Mouse (Mus musculus) intestine, embryonic 14.5 days (tissue): ENCODE measurements around the gene Dner. TPM values are rescaled to one million over a fixed set of nuclear protein-coding genes. Genes with fewer than 3 reads are reported as not detected.
"Not testable (repeated sequence)": the region's sequence is repeated elsewhere in the genome, so short reads cannot be mapped to it uniquely, and the experiment has no call there.

Source experiments
- ATAC-seq: fragments of 200-750 bp; cut with Nextera tagmentation; replicated peaks from 2 replicates; pipeline ENCODE4 v1.8.0; 2017; ENCODE audit warnings: low read depth, moderate number of reproducible peaks, moderate TSS enrichment, moderate library complexity; ENCODE audit not compliant: low FRiP score, low TSS enrichment
- DNase-seq: peaks from one replicate; pipeline ENCODE4 v3.0.0-alpha.2; 2018; ENCODE audit warnings: low spot score
- H3K27ac ChIP-seq: fragments of 300-500 bp; sonication (generic); 2 replicates; pipeline ENCODE4 v1.5.1; 2014; ENCODE audit warnings: low read depth, mild to moderate bottlenecking, control low read depth
- H3K27me3 ChIP-seq: fragments of 300-500 bp; sonication (generic); replicated peaks from 2 replicates; pipeline ENCODE4 v1.6.1; 2014; ENCODE audit warnings: low read length, control low read depth; ENCODE audit not compliant: control insufficient read depth, insufficient read depth
- H3K36me3 ChIP-seq: fragments of 300-500 bp; sonication (generic); 2 replicates; pipeline ENCODE4 v1.6.1; 2014; ENCODE audit warnings: low read length, control low read depth; ENCODE audit not compliant: control insufficient read depth, insufficient read depth
- H3K4me1 ChIP-seq: fragments of 300-500 bp; sonication (generic); replicated peaks from 2 replicates; pipeline ENCODE4 v1.6.1; 2014; ENCODE audit warnings: low read length, control low read depth, mixed read lengths; ENCODE audit not compliant: control insufficient read depth, insufficient read depth
- H3K4me2 ChIP-seq: fragments of 300-500 bp; sonication (generic); 2 replicates; pipeline ENCODE4 v1.6.1; 2014; ENCODE audit warnings: low read length
- H3K4me3 ChIP-seq: fragments of 300-500 bp; sonication (generic); 2 replicates; pipeline ENCODE4 v1.5.1; 2014; ENCODE audit warnings: low read depth, low read length, control low read depth, mixed read lengths
- H3K9ac ChIP-seq: fragments of 300-500 bp; sonication (generic); 2 replicates; pipeline ENCODE4 v1.6.1; 2014; ENCODE audit warnings: mild to moderate bottlenecking, low read length
- H3K9me3 ChIP-seq: fragments of 300-500 bp; sonication (generic); 2 replicates; pipeline ENCODE4 v1.6.1; 2016; ENCODE audit warnings: low read length, control low read depth; ENCODE audit not compliant: control insufficient read depth
- WGBS: fragments of 180-500 bp; shearing (Covaris S2); extraction: QIAGEN DNeasy Blood & Tissue Kit; methylation state at CpG from one replicate; pipeline ENCODE4 v1.1.7; 2014; 5-methylcytosine and 5-hydroxymethylcytosine counted together
- microRNA-seq: library from miRNA; unstranded; fragments of <30 nt; microRNA quantifications from one replicate; pipeline ENCODE4, GENCODE M21; 2016
- polyA plus RNA-seq: library from polyadenylated mRNA; unstranded; fragments of >200 nt; fragmentation: Nextera tagmentation; extraction: Ambion mirVana; gene quantifications from 2 replicates; pipeline ENCODE4 v1.2.1, GENCODE M21; 2014

Dner gene
- polyA plus RNA-seq, 1 experiment from 2014 or later = 4.6 TPM

- H3K9me3 ChIP-seq = no peaks in the 10 kb centered on the region
- H3K4me1 ChIP-seq = no peaks in the 10 kb centered on the region
- 81% methylated on average over 5 of the region's 5 CpGs for WGBS
- no peaks in the 10 kb centered on the region for H3K27me3 ChIP-seq
- no peak overlapping the region for H3K27ac ChIP-seq
- H3K4me2 ChIP-seq = no peak overlapping the region
- no peaks in the 10 kb centered on the region for H3K36me3 ChIP-seq
- no peak for ATAC-seq
- no peak overlapping the region for H3K9ac ChIP-seq
- DNase-seq = no peak
- no peak overlapping the region for H3K4me3 ChIP-seq
Measured at GRCm38 (mm10) chr1:84357216-84357615, 338.8 kb downstream of the Dner start.

DNA sequence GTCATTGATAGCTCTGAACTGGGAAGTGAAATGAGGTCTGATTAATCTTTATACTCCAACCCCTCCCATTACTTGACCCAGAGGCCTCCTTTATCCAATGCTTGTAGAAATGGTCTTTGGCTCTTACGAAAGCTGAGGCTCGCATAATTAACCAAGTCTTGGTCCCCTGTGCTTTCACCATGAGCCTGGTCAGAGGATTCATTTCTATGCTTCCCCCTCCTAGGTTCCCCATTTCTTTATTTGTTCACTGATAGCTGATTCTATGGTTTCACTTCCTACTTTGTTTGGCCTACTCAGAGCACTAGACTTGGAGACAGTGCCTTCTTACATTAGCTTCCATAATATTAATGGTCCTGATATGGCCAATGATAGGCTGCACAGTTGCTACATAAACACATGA is 345.8 kb downstream of the Dner start:
- Histone ChIP-seq H3K9ac (no peak overlapping the region), H3K4me2 (no peak overlapping the region), H3K4me3 (no peak overlapping the region), H3K9me3 (no peaks in the 10 kb centered on the region), H3K36me3 (no peaks in the 10 kb centered on the region), H3K4me1 (no peaks in the 10 kb centered on the region), H3K27ac (no peak overlapping the region), H3K27me3 (no peaks in the 10 kb centered on the region)
- WGBS = 87% methylated on average over 2 of the region's 2 CpGs
- no peak for DNase-seq
- ATAC-seq = no peak

DNA sequence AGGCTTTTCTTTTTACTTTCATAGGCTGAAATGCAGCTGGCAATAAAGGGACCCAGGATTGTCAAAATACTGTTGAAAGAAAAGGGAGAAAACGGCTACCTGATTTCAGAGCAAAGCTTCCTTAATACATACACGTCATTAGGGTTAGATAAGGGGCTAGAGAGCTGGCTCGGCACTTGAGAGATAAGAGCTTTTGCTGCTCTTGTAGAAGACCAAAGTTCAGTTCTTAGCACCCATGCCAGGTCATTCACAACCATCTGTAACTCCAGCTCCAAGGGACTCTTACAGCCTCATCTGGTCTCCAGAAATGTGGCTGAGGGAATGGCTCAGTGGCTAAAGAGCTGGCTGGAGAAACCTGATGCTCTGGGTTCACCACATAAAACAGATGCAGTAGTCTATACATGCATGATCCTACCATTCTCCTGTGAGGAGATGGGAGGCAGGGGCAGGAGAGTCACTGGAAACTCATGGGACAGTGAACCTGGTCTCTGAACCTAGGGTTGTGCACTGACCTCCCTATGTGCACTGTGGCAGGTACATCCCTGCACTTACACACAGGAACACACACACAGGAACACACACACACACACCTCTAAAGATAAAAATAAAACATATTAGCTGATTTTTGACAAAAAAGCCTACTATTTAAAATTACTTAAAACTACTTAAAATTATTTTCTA is 348.1 kb downstream of the Dner start:
- DNase-seq (no peak), ATAC-seq (peak; percentile 78; the same call in 1 of the 2 replicates)
- H3K27me3 ChIP-seq = no peaks in the 10 kb centered on the region
- no peak overlapping the region for H3K9ac ChIP-seq
- H3K4me2 ChIP-seq = no peak overlapping the region
- no peak overlapping the region for H3K27ac ChIP-seq
- 43% methylated on average over 3 of the region's 3 CpGs for WGBS
- no peaks in the 10 kb centered on the region for H3K4me1 ChIP-seq
- no peak overlapping the region for H3K4me3 ChIP-seq
- no peaks in the 10 kb centered on the region for H3K9me3 ChIP-seq
- no peaks in the 10 kb centered on the region for H3K36me3 ChIP-seq

- not testable (repeated sequence) for ATAC-seq, H3K36me3 ChIP-seq, H3K9ac ChIP-seq, H3K9me3 ChIP-seq, H3K4me1 ChIP-seq, DNase-seq, H3K27ac ChIP-seq, H3K4me3 ChIP-seq, H3K4me2 ChIP-seq, H3K27me3 ChIP-seq
- 57% methylated on average over 3 of the region's 3 CpGs for WGBS
Measured at GRCm38 (mm10) chr1:84332797-84333196, 363.2 kb downstream of the Dner start.

DNA sequence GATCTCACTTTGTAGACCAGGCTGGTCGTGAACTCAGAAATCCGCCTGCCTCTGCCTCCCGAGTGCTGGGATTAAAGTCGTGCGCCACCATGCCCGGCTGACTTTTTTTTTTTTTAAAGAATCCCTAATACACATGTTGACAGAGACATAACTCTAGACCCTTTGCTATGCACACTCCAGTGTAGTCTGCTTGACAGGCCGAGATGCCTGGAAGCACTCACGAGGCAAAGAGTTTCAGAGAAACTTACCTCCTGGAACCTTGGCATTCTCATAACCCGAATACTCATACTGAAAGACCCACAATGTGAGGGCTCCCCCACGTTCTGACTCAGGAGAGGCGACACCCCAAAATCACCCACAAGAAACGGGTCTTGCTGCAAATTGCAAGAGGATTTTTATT is 364.2 kb downstream of the Dner start:
- not testable (repeated sequence) for H3K27me3 ChIP-seq, H3K4me2 ChIP-seq, H3K36me3 ChIP-seq, DNase-seq, ATAC-seq, H3K4me1 ChIP-seq, H3K27ac ChIP-seq, H3K9me3 ChIP-seq, H3K4me3 ChIP-seq, H3K9ac ChIP-seq
- WGBS = 84% methylated on average over 11 of the region's 12 CpGs

- no peak overlapping the region for H3K9ac ChIP-seq
- no peaks in the 10 kb centered on the region for H3K36me3 ChIP-seq
- H3K4me2 ChIP-seq = no peak overlapping the region
- no peaks in the 10 kb centered on the region; the same call in 1 of the 2 replicates for H3K4me1 ChIP-seq
- H3K4me3 ChIP-seq = no peak overlapping the region
- no peak for ATAC-seq
- H3K27ac ChIP-seq = no peak overlapping the region
- 44% methylated on average over 3 of the region's 3 CpGs for WGBS
- no peak for DNase-seq
- H3K9me3 ChIP-seq = no peaks in the 10 kb centered on the region
- no peaks in the 10 kb centered on the region for H3K27me3 ChIP-seq
Measured at GRCm38 (mm10) chr1:84325309-84325708, 370.7 kb downstream of the Dner start.

DNA sequence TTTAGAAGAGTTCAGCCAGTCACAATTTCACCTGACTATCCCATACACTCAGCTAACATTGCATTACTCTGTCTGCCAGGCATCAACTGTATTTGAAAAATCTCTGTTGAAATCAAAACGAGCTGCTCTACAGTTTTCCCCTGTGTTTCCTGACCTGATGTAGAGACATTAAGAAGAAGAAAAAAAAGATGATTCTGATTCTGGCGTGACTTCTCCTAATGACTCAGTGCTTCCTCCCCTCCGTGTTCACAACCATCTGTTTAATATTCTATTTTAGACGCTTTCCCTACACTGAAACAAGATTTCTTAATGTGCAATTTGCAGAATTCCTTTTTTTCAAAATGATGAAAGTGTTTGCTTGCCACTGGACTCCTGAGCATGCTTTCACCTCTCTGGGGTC is 374.7 kb downstream of the Dner start:
- WGBS = 69% methylated on average over 4 of the region's 4 CpGs
- Histone ChIP-seq H3K4me1 (no peaks in the 10 kb centered on the region; the same call in 1 of the 2 replicates), H3K4me3 (no peak overlapping the region), H3K27ac (no peak overlapping the region), H3K36me3 (no peaks in the 10 kb centered on the region), H3K9ac (no peak overlapping the region), H3K4me2 (no peak overlapping the region), H3K9me3 (no peaks in the 10 kb centered on the region), H3K27me3 (no peaks in the 10 kb centered on the region)
- DNase-seq (no peak), ATAC-seq (no peak)

Small RNAs within 50 kb of the gene (microRNA-seq; reads per million reads assigned to microRNA genes)
- gene Mir5126 = 0.42 reads per million

Other genes starting within 250 kb of the Dner start
- gene Fbxo36, start 143.6 kb upstream of the Dner start, polyA plus RNA-seq = 11.4 and 11.8 TPM in 2 replicates
- 73.0 and 77.5 TPM in 2 replicates for gene Trip12, start 144.3 kb upstream of the Dner start, polyA plus RNA-seq
- 0.26 and 0.31 TPM in 2 replicates for gene Slc16a14, start 238.9 kb upstream of the Dner start, polyA plus RNA-seq